Mouse (Mus musculus) kidney, postnatal 25 days (tissue): Measurements from ENCODE around the gene Galnt4.
"Not testable (repeated sequence)": the region's sequence is repeated elsewhere in the genome, so short reads cannot be mapped to it uniquely, and the experiment has no call there.

Source experiments
- DNase-seq, 2 experiments: peaks; one replicate each; pipeline ENCODE4 v3.0.0; 2021; ENCODE audit warnings: mixed read lengths in 2 of 2

Galnt4 gene

DNA sequence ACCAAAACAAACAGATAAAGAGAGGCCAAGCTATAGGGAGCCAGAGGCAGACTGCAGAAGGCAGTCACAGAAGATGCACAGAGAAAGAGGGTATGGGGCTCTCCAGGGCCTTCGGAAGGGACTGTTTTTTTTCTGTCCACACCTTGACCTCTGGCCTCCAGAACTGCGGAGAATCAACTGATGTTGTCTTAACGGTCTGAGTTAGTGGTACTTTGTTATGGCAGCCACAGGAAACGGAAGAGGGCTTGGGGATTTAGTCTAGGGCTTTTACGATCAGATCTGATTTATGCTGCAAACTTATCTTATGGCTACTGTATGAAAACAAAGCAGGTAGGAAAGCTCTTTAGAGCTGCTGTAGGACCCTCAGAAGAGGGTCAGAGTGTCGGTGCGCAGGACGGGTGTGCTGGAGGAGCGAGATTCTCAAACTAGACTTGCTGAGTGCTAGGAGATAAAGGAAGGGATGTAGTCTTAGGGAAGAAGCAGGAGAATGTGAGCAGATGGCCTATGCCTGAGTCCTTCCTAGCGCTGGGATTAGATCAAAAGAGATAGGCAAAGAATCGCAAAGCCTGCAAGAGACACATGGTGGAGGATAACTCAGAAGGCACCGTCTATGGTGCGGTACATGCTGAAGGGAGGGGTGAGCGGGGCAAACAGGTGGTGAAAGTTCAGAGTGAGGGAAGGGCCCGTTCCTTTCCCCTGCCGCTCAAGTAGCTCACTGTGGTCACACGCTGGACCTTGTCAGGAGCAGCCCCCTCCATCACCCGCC is 7.7 kb downstream of the Galnt4 start:
- no peak for DNase-seq

DNA sequence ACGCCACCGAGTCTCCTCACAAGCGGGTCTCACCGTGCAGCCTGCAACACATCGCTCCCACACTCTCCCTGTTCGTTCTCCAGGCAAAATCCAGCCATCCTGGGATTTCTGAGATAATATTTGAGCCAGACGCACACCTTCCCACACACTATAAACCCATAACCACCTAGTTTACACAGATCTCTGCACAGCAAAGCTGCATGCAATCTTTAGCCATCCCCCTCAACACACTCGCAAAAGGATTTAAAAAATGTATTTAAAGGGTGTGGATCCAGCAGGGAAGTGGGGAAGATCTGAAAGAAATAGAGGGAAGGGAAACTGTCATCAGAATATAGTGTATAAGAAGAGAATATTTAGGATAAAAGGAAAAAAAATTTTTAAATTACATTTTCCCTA is 8.3 kb downstream of the Galnt4 start:
- DNase-seq, result no peak

DNA sequence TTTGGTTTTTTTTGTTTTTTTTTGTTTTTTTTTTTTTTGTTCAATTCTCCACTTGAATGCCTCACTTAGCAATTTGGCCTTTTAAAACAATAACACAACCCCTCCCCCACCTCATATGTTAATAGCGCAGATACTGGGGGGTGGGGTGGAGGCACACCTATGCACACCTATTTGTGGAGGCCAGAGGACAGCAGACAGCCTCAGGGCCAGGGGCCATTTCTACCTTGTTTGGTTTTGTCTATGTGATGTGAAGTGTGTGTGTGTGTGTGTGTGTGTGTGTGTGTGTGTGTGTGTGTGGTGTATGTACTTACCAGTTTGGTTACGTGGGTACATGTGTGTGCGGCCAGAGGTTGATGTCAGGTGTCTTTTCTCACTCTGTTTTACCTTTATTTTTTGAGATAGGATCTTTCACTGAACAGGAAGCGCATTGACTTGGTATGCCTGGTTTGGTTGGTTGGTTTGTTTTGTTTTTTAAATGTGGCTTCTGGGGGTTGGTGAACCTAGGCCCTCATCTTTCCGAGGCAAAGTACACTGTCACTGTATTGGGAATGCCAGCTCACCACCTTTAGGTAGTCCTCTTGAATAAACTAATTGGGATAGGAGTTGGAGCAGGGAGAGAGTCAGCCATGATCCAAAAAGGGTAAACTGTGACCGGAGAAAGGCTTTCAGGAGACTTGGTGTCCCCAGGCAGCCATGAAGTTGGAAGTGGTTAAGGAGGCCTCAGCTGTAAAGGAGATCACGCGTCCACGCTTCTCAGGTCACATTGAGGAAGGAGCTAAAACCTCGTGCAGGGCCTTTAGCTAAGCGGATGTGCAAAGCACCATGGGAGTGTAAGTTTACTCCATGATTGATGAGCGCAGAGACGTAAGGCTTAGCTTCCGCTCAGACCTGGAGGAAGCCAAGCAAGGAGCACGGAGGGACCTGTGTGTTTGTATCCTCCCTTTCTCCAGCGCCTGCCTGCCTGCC is 9.0 kb downstream of the Galnt4 start:
- DNase-seq, result no peak

DNA sequence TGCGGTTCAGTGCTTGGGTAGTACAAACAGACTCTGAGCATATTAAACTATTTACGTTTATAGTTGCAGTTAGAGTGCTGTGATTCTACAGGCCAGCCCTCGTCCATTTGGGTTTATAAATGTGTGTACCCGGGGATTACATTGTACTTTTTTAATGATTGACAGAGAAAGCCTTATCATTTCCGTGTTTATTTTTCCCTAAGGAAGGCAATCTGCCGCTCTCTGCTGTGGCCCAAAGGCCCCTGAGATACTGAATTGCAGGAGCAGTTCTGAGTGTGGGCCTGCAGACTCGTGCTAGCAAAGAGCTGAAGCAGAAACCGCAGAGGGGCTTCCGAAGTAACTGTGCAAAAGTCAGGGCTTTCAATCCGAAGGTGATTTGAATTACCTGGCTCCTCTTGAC is 9.9 kb downstream of the Galnt4 start:
- no peak for DNase-seq

DNA sequence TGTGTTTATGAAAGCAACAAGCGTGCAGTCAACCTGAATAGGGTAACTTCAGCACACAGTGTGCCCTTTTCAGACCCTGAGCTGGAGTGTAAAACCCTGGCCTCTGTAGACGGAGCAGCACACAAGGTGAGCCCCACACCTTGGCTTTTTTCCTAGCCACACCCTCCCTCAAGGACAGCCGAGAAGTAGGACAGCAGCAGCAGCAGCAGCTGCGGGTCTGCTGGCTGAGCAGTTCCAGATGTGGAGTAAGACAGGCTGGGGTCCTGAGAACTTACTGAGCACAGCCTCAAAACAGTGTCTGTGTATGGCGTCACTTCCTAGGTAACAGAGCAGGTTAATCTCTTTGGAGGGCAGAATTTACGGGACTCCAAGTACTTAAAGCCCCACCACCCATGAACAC is 10.7 kb downstream of the Galnt4 start:
- no peak for DNase-seq

DNA sequence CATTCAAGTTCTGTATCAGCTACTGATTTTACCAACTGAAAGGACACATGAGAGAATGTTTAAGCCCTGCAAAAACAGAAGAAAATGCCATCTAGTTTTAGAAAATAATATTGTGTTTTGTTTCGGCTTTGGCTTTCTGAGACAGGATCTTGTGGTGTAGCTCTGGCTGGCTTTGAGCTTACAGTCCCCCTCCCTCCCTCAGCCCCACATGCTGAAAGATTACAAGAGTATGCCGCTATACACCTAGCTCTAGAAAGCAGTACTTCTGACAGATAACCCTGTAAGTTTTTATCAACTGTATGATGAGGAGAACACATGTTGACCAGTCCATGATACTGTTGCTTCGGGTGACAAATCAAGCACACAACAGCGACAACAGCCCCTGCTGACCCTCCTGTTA is 11.5 kb downstream of the Galnt4 start:
- no peak for DNase-seq

DNA sequence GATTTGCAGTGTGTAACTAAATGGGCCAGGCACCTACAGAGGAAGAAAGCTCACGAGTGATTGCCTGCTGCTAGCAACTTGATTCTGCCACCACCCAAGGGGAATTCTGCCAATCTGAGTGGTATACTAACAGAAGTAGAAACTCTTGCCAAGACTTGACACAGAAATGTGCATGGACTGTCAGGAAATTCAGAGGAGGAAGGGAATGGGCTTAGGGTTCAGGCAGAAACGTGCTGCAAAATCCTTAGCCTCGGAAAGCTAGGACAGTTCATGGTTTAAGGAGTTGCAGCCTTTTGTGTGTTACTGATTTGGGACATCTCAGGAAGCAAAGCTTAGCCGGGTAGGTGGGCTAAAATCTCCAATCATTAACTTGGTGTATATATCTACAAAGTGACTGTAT is 18.3 kb downstream of the Galnt4 start, which contains the start of gene Phxr2:
Gene Phxr2, minus strand, starts transcription at position 101 of the 400 bp plus-strand sequence.
- DNase-seq, result no peak

DNA sequence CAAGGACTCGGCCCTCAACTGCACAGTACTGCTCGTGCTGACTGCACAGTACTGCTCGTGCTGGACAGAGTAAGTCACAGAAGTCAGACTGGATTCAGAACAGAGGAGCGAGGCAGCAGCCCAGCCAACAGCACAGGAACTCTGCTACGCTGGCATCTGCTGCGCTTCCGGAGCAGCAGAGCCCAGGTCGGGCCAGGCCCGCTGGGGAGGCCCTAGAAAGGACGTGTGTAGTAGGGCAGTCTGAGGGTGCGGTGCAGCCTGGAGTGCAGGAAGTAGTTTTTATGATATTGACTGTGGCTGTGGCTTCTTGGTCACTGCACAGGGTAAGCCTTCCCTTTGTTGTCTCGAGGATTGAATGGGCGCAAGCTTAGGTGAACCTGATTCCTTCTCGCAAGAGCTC is 19.0 kb downstream of the Galnt4 start:
- no peak for DNase-seq

DNA sequence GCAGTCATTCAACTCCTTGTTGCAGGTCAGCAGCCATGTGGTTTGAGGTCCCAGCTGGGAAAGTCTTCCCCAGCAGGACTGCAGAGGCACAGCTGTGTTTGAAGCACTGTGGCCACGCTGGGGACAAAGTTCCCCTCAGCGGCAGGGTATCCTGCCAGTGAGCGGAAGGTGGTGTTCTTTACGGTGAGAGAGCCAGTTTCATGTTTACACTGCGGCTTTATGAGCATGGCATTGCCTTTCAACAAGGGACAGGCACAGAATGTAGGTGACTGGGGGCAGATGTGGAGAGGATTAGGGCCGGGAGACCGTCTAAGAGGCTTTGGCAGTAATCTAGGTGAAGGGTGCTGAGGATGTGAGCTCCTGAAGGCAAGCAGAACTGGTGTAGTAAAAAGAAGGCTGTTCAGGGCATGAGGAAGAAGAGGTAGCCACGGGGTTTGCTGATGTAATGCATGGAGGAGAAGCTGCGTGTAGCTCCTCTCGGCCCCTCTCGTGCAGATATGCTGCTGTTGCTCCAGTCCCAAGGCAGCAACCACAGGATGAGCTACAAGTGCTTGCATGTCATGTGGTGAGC is 19.8 kb downstream of the Galnt4 start:
- no peak for DNase-seq

GRCm38 (mm10) chr10:99130611-99131010 is 22.7 kb downstream of the Galnt4 start:
- no peak for DNase-seq

GRCm38 (mm10) chr10:99131298-99131697 is 23.3 kb downstream of the Galnt4 start:
- no peak for DNase-seq

GRCm38 (mm10) chr10:99132189-99132588 is 24.2 kb downstream of the Galnt4 start:
- DNase-seq, result no peak

DNA sequence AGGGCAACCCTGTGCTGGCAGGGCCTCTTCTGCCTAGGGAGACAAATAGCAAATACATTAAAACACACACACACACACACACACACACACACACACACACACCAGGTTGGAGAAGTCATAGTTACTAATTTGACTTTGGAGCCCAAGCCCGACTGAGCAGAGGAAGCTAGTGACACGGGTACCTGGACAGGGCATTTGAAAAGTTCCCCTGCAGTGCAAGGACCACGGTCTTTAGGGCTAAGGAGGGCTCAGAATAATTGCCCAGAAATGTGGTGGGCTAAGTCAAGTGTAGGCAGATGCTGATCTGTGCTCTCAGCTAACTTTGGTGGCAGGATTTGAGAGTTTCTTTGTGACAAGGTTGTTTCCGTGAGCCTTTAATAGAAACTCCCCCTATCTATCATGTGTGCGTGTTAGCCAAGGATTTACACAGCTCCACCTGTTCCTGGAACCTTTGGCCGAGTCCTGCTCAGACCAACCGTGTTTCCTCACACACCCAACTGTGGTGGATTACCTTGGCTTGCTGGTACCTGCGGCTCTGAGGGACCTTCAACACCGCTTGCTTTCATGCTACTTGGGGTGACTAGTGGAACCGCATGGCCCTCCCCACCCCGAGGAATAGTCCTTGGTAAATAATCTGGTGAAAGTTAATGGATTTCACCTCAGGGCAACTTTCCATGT is 24.8 kb downstream of the Galnt4 start:
- no peak for DNase-seq

GRCm38 (mm10) chr10:99133321-99133875 is 25.4 kb downstream of the Galnt4 start:
- DNase-seq, result no peak

DNA sequence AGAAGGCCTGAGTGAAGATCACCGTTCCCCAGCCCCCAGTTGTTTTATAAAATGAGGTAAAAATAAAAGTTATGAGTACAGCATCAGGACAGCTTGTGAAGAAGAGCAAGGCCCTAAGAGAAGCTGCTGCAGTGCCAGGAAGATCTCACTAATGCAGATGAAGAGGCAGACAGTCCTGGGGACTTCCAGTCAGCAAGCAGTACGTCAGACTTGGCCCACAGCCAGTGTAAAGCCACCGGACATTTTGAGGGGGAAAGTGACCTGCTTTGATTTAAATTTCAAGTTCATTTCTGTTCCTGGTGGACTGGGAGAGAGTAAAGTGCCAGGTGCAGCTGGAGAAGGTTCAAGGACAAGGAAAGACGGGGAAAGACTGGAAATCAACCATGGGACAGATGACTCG is 28.4 kb downstream of the Galnt4 start:
- DNase-seq, result no peak

- DNase-seq, result no peak
Observed at GRCm38 (mm10) chr10:99145611-99146010, 37.7 kb downstream of the Galnt4 start.

DNA sequence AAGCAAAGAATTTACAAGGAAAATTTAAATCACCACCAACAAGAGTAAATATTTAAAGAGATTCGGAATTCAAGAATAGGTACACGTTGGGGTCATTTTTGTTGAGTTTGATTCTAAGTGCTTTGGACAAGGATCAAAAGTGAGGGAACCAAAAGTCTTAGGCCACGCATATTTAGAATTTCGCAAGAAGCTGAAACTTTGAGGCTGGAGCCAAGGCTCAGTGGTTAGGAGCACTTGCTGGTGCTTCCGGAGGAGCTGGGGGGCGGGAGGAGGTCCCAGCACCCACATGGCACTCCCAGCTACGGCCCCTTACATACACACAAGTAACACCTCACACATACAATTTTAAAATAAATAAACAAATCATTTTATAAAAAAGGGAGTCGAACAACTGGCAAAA is 38.6 kb downstream of the Galnt4 start:
- DNase-seq, result no peak

DNA sequence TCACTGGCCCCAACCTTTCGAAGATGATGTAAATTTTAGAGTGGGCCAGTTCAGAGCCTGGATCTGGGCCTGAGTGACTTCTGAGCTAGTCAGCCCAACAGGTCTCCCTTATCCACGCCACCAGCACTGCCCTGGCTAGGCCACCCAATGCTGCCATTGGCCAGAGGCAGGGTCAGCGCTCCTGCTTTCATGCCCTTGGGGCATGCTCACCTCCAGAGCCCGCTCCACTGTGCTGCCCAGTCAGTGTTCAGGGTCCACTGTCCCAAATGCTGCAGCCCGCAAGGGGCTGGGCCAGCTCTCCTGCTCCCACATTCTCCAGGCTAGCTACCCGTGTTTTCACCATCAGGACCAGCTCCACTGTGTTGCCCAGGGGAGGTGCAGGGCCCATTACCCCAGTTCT is 42.1 kb downstream of the Galnt4 start:
- DNase-seq, result no peak

GRCm38 (mm10) chr10:99151580-99151979 is 43.6 kb downstream of the Galnt4 start:
- no peak for DNase-seq

- peak in 1 of 2 experiments; percentile 69 for DNase-seq
Observed at GRCm38 (mm10) chr10:99152063-99152462, 44.1 kb downstream of the Galnt4 start.

- DNase-seq, result no peak
Observed at GRCm38 (mm10) chr10:99154635-99155034, 46.7 kb downstream of the Galnt4 start.

DNA sequence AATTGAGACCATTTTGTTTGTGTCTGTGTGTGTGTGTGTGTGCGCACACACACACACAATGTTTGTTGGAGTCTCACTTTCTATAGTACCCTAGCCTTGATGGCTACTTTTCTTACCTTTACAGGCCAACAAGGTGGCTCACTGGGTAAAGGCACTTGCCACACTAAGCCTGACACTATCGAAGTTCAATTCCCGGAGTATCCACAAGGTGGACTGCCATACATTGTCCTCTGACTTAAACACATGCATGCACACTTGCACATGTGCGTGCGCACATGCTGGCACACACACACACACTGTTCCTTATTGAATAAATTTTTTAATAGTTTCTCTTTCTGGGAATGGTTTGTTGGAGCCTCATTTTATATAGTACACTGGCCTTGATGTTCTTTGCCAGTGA is 48.8 kb downstream of the Galnt4 start:
- DNase-seq, result no peak

DNA sequence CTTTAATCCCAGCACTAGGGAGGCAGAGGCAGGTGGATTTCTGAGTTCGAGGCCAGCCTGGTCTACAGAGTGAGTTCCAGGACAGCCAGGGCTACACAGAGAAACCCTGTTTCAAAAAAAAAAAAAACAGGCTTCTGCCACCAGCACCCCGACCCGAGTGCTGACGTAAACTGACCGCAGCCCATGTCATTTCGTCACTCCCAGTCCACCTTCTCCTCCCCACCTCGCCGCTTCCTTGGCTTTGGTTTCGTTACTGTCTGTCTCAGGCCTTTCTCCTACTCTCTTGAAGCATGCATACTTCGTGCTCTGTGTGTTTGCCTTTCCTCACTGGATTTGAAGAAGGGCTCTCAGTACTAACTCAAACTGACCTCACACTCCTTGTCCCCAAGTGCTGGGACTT is 49.7 kb downstream of the Galnt4 start:
- DNase-seq, result not testable (repeated sequence)
